Mouse (Mus musculus) heart, adult 2 months (tissue): ENCODE data around the gene Neurod4.

ENCODE experiments used
- CTCF ChIP-seq: fragments of 200-600 bp; IDR thresholded peaks from 2 replicates; pipeline ENCODE4 v1.8.1; 2022; ENCODE audit warnings: antibody characterized with exemption, mild to moderate bottlenecking, moderate library complexity
- POLR2A ChIP-seq: fragments of 200-500 bp; IDR thresholded peaks from 2 replicates; pipeline ENCODE4 v1.6.1; 2011; ENCODE audit warnings: mild to moderate bottlenecking, low read depth, low read length, control low read depth; ENCODE audit not compliant: insufficient read depth

DNA sequence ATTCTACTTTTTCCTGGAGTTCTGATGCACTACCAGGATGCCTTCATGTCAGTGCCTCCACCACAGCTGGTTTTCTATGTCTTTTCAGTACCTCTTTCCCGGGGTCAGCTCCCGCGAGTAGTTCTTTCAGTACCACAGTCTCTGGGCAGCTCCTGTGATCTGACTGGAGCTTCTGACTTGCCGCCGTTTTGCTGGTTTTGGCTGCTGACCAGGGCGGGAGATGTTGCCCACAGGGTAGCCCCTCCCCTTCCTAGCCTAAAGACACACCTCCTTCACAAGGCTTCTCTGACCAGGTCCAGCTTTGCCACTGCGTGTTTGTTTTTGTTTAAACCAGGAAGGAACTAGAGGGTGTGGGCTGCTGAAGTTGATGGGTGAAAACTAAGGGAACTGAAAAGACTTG is at the start of gene Neurod4:
- TF ChIP-seq CTCF (no peak), POLR2A (no peak)
